Mouse (Mus musculus): ENCODE measurements at regions not wholly inside any gene's neighbourhood (a gene's known extent, or its start where the extent isn't known, plus 50 kb on each side); places are given as distances from the start of the nearest gene placed in this dataset.

DNA sequence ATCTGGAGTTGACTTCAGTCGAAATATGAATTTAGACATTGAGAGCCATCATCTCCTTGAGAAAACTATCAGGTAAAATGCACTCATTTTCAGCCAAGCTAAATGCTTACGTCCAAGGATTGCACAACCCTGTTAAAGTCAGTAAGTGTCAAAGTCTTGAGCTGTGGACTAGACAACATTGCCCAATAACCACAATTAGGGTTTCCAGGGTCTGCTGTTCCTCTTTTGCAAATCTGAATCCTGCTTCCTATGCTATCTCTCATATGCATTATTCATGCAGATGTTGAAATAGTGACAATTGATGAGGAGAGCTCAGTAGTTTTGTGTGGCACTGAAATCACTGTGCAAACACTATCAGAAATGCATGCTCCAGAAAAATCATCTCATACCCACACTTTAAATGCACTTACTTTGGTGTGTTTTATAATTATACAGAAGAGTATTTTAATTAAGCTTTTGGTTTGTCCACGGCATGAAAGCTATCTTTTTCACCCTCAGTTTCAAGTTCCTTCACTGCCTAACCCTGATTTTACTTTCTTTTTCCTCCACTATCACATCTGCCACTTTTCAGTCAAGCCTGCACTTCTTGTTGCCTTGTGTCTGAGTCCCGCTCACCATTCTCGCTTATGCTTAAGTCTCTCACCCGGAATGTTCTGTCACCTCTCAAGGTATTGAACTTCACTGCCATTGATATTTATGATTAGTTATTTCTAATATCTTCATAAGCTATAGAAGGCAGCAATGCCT, 429.4 kb upstream of the Mef2c start:
- TF ChIP-seq POLR2A (IDR thresholded peaks at IDR 0.05; ENCODE audit: insufficient read depth, low read depth, low read length) (no peak), CTCF (IDR thresholded peaks at IDR 0.05; ENCODE audit: insufficient read depth, low read depth, low read length) (no peak)
- H3K27ac ChIP-seq (ENCODE audit: insufficient read depth, low read depth, low read length) = no peak overlapping the region

DNA sequence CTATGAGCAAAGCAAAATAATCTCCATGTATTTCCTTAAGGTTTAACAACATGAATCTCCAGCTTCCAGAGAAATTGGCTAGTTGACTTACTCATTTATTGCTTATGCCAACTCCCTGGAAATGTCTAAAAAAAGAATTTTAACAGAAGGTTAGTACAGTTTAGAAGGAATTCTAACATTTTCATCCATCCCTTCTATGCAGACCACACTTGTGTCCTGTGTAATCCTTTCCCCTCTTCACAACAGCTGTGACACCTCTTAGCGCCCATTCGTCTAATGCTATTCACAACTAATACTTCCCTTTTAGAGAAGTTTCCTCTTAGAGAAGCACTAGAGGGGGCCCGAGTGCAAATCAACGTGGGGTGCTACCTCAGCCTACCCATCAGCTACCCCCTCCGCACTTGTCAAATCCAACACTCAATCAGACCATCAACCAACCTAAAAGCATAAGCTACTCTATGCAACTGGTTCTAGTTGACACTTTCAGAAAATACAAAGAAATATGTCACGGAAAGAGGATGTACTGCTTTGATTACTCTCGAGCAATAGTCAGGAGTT, 428.4 kb upstream of the Mef2c start:
- TF ChIP-seq POLR2A (IDR thresholded peaks at IDR 0.05; ENCODE audit: insufficient read depth, low read depth, low read length) (no peak), CTCF (IDR thresholded peaks at IDR 0.05; ENCODE audit: insufficient read depth, low read depth, low read length) (no peak)
- Histone ChIP-seq H3K27ac (ENCODE audit: insufficient read depth, low read depth, low read length) (no peak overlapping the region), H3K4me1 (ENCODE audit: control insufficient read depth, insufficient read depth, low read length) (no peaks in the 10 kb centered on the region), H3K4me3 (ENCODE audit: insufficient read depth, low read depth, low read length) (no peak overlapping the region)
- WGBS = 71% methylated on average over 7 of the region's 7 CpGs

More for the DNA sequence above, 429.4 kb upstream of the Mef2c start:
- WGBS = 87% methylated on average over 6 of the region's 6 CpGs
- Histone ChIP-seq H3K4me3 (ENCODE audit: insufficient read depth, low read depth, low read length) (no peak overlapping the region), H3K4me1 (ENCODE audit: control insufficient read depth, insufficient read depth, low read length) (no peaks in the 10 kb centered on the region)

DNA sequence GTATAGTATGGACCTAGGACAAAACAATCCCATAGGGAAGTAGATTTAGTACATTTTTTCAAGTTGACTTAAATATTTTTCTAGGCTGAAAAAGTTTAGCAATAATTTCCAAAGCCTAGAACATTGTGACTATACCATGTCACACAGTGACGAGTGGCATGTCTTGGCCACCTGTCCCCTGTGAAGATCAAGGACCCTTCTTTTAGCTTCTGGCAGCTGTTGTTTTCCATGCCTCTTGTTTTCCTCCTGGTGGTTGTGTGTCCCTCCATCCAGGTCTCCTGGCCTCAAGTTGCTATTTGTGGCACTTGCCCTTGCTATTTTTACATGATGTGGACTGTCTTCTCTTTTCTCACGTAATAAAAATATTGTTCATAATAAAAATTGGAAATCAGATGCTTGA, 427.2 kb upstream of the Mef2c start:
- Histone ChIP-seq H3K4me3 (ENCODE audit: insufficient read depth, low read depth, low read length) (no peak overlapping the region), H3K4me1 (ENCODE audit: control insufficient read depth, insufficient read depth, low read length) (no peaks in the 10 kb centered on the region), H3K27ac (ENCODE audit: insufficient read depth, low read depth, low read length) (no peak overlapping the region)
- no peak for TF ChIP-seq CTCF (IDR thresholded peaks at IDR 0.05; ENCODE audit: insufficient read depth, low read depth, low read length)
- no peak for TF ChIP-seq POLR2A (IDR thresholded peaks at IDR 0.05; ENCODE audit: insufficient read depth, low read depth, low read length)
- WGBS = 89% methylated on average over 2 of the region's 2 CpGs

DNA sequence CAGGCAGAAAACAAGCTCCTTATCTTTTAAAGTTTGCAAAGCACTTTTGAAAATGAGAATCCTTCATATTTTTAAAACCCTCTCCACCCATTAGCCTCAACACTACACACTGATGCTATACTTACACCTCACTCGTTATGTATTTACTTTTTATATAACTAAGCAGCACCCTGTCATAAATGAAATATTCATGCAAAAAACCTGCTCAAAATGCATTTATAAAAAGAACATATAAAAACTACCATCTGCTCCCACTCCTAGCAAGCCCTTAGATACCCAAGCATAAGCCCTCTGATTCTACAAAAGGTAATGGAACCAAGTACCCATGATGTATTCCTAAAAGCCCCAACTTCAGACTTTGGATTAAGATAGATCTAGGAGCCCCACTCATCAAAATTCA, 426.7 kb upstream of the Mef2c start:
- WGBS = 92% methylated on average over 1 of the region's 1 CpGs
- Histone ChIP-seq H3K4me3 (ENCODE audit: insufficient read depth, low read depth, low read length) (no peak overlapping the region), H3K4me1 (ENCODE audit: control insufficient read depth, insufficient read depth, low read length) (no peaks in the 10 kb centered on the region), H3K27ac (ENCODE audit: insufficient read depth, low read depth, low read length) (no peak overlapping the region)
- TF ChIP-seq CTCF (IDR thresholded peaks at IDR 0.05; ENCODE audit: insufficient read depth, low read depth, low read length) = no peak
- TF ChIP-seq POLR2A (IDR thresholded peaks at IDR 0.05; ENCODE audit: insufficient read depth, low read depth, low read length) = no peak

DNA sequence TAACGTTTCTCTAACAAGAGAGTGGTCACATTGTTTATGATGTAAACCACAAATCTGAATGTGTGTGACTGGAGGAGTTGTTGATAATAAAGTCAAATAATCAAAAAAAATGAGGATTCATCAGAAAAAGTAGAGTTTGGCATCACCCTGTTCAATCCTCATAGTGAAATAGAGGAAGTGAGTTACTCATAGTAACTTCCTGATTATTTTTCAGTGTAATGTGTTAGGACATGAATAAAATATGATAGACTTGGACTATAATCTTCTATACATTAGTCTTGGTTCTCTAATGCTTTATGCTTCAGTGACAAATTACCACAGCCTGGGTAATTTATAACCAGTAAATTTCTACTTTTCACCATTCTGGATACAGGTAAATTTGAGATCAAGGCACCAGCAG, 424.5 kb upstream of the Mef2c start:
- H3K27ac ChIP-seq (ENCODE audit: insufficient read depth, low read depth, low read length) = no peak overlapping the region
- H3K4me1 ChIP-seq (ENCODE audit: control insufficient read depth, insufficient read depth, low read length) = no peaks in the 10 kb centered on the region
- no peak for TF ChIP-seq CTCF (IDR thresholded peaks at IDR 0.05; ENCODE audit: insufficient read depth, low read depth, low read length)
- TF ChIP-seq POLR2A (IDR thresholded peaks at IDR 0.05; ENCODE audit: insufficient read depth, low read depth, low read length) = no peak
- no peak overlapping the region for H3K4me3 ChIP-seq (ENCODE audit: insufficient read depth, low read depth, low read length)
- 77% methylated on average over 1 of the region's 1 CpGs for WGBS

DNA sequence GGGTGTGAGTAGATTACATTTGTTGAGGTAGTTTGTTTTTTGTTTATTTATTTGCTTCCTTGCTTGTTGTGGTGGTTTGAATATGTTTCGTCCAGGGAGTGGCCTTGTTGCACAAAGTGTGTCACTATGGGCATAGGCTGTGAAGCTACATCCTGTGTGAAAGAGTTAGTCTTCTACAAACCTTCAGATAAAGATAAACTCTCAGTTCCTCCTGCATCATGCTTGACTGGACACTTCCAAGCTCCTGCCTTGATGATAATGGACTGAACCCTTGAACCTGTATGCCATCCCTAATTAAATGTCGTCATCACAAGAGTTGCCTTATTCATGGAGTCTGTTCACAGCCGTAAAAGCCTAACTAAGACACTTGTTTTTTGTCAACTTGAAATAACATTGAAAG, 418.9 kb upstream of the Mef2c start:
- Histone ChIP-seq H3K4me1 (ENCODE audit: control insufficient read depth, insufficient read depth, low read length) (no peaks in the 10 kb centered on the region), H3K27ac (ENCODE audit: insufficient read depth, low read depth, low read length) (no peak overlapping the region), H3K4me3 (ENCODE audit: insufficient read depth, low read depth, low read length) (no peak overlapping the region)
- TF ChIP-seq POLR2A (IDR thresholded peaks at IDR 0.05; ENCODE audit: insufficient read depth, low read depth, low read length) = no peak
- TF ChIP-seq CTCF (IDR thresholded peaks at IDR 0.05; ENCODE audit: insufficient read depth, low read depth, low read length) = no peak
- WGBS = 85% methylated on average over 3 of the region's 3 CpGs

DNA sequence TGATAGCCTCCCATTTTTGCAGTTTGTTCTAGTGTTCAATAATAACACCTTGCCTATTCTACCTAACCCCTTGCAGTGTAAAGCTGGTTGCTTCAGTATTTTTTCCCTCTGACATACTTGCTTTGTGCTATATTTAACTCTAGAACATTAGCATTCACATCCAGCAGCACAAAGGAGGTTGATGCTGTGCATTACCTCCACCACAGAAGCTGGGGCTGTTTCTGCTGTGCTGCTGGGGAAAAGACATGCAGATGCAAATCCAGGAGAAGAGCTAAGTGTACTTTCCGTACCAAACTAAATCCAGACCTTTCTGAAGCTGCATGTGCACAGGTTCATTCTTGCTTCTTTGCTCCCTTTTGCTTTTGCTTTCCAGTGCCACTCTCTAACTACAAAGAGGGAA, 403.9 kb upstream of the Mef2c start:
- TF ChIP-seq POLR2A (IDR thresholded peaks at IDR 0.05; ENCODE audit: insufficient read depth, low read depth, low read length) = no peak
- Histone ChIP-seq H3K4me1 (ENCODE audit: control insufficient read depth, insufficient read depth, low read length) (no peaks in the 10 kb centered on the region), H3K4me3 (ENCODE audit: insufficient read depth, low read depth, low read length) (no peak overlapping the region), H3K27ac (ENCODE audit: insufficient read depth, low read depth, low read length) (no peak overlapping the region)
- 47% methylated on average over 1 of the region's 1 CpGs for WGBS

DNA sequence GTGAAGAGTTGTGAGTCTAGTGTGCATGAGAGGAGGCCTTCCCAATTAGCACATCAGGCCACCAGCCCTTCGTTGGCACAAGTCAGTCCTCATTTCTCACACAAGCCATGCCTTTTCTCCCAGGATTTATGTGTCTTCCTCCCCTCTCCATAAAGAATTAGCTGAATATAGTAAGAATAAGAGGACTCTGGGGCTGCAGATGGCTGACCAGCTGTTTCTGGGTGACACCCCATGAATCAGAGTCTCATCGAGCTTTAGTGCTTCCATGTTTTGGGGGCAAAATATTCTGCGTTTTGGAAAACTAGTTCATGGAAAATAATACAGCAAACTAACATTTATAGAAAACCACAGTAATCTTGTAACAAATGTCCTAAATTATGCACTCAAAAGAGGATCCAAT, 393.2 kb upstream of the Mef2c start:
- 54% methylated on average over 3 of the region's 3 CpGs for WGBS
- no peak overlapping the region for H3K27ac ChIP-seq (ENCODE audit: insufficient read depth, low read depth, low read length)

DNA sequence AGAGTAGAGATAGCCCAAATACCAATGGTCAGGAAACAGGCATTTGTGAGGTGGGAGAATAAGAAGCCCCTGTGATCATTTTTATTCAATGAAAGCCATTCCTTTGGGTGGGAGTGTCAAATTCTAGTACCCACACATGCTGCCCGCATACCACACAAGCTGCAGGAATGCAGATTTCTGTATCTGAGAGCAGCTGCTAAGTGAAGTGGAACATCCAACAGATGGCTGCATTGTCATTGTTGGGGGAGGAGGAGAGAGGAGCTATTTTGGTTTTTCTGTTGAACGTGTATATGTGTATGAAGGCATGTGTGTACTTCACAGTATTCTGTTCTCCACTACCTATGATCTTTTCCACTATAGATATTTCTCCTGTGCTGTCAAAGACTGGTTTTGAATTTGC, 392.3 kb upstream of the Mef2c start:
- 15% methylated on average over 2 of the region's 2 CpGs for WGBS
- no peaks in the 10 kb centered on the region for H3K4me1 ChIP-seq (ENCODE audit: control insufficient read depth, insufficient read depth, low read length)
- H3K27ac ChIP-seq (ENCODE audit: insufficient read depth, low read depth, low read length) = no peak overlapping the region; the same call in 1 of the 2 replicates
- H3K4me3 ChIP-seq (ENCODE audit: insufficient read depth, low read depth, low read length) = no peak overlapping the region
- TF ChIP-seq CTCF (IDR thresholded peaks at IDR 0.05; ENCODE audit: insufficient read depth, low read depth, low read length) = no peak
- no peak for TF ChIP-seq POLR2A (IDR thresholded peaks at IDR 0.05; ENCODE audit: insufficient read depth, low read depth, low read length)

More for the DNA sequence above, 393.2 kb upstream of the Mef2c start:
- Histone ChIP-seq H3K4me1 (ENCODE audit: control insufficient read depth, insufficient read depth, low read length) (no peaks in the 10 kb centered on the region), H3K4me3 (ENCODE audit: insufficient read depth, low read depth, low read length) (no peak overlapping the region)
- TF ChIP-seq POLR2A (IDR thresholded peaks at IDR 0.05; ENCODE audit: insufficient read depth, low read depth, low read length) = no peak
- no peak for TF ChIP-seq CTCF (IDR thresholded peaks at IDR 0.05; ENCODE audit: insufficient read depth, low read depth, low read length)

Data from olfactory bulb, adult 2 months (tissue).